Mouse (Mus musculus) heart, embryonic 11.5 days (tissue): ENCODE results near the gene Acss2. TPM values are rescaled to one million over a fixed set of nuclear protein-coding genes. Genes with fewer than 3 reads are reported as not detected.

Experiments
- ATAC-seq: fragments of 200-750 bp; cut with Nextera tagmentation; replicated peaks from 2 replicates; pipeline ENCODE4 v1.8.0; 2017; ENCODE audit warnings: moderate library complexity; ENCODE audit not compliant: insufficient number of reproducible peaks, low FRiP score, low TSS enrichment
- H3K27ac ChIP-seq: fragments of 300-500 bp; sonication (generic); 2 replicates; pipeline ENCODE4 v1.5.1; 2014; ENCODE audit warnings: mild to moderate bottlenecking, low read depth, low read length
- H3K27me3 ChIP-seq: fragments of 300-500 bp; sonication (generic); 2 replicates; pipeline ENCODE4 v1.6.1; 2014; ENCODE audit warnings: mild to moderate bottlenecking, low read length, mixed read lengths; ENCODE audit not compliant: control insufficient read depth, insufficient read depth
- H3K36me3 ChIP-seq: fragments of 300-500 bp; sonication (generic); 2 replicates; pipeline ENCODE4 v1.6.1; 2014; ENCODE audit warnings: mild to moderate bottlenecking, low read length, moderate library complexity, mixed read lengths; ENCODE audit not compliant: control insufficient read depth, insufficient read depth
- H3K4me1 ChIP-seq: fragments of 300-500 bp; sonication (generic); 2 replicates; pipeline ENCODE4 v1.6.1; 2014; ENCODE audit warnings: low read length; ENCODE audit not compliant: control insufficient read depth, insufficient read depth
- H3K4me2 ChIP-seq: fragments of 300-500 bp; sonication (generic); 2 replicates; pipeline ENCODE4 v1.6.1; 2014; ENCODE audit warnings: mild to moderate bottlenecking, moderate library complexity
- H3K4me3 ChIP-seq: fragments of 300-500 bp; sonication (generic); 2 replicates; pipeline ENCODE4 v1.5.1; 2014; ENCODE audit warnings: low read depth, low read length
- H3K9ac ChIP-seq: fragments of 300-500 bp; sonication (generic); 2 replicates; pipeline ENCODE4 v1.6.1; 2014; ENCODE audit warnings: mild to moderate bottlenecking, low read depth, low read length, moderate library complexity
- H3K9me3 ChIP-seq: fragments of 300-500 bp; sonication (generic); replicated peaks from 2 replicates; pipeline ENCODE4 v1.6.1; 2016; ENCODE audit warnings: low read length; ENCODE audit not compliant: control insufficient read depth
- WGBS: fragments of 180-500 bp; shearing (Covaris S2); extraction: QIAGEN DNeasy Blood & Tissue Kit; methylation state at CpG from one replicate; pipeline ENCODE4 v1.1.7; 2014; ENCODE audit not compliant: insufficient replicate concordance; 5-methylcytosine and 5-hydroxymethylcytosine counted together
- polyA plus RNA-seq: library from polyadenylated mRNA; unstranded; fragments of >200 nt; fragmentation: Nextera tagmentation; extraction: Ambion mirVana; gene quantifications from 2 replicates; pipeline ENCODE4 v1.2.1, GENCODE M21; 2014

Gene Acss2
- polyA plus RNA-seq, 1 experiment from 2014 or later = 11.5 TPM

DNA sequence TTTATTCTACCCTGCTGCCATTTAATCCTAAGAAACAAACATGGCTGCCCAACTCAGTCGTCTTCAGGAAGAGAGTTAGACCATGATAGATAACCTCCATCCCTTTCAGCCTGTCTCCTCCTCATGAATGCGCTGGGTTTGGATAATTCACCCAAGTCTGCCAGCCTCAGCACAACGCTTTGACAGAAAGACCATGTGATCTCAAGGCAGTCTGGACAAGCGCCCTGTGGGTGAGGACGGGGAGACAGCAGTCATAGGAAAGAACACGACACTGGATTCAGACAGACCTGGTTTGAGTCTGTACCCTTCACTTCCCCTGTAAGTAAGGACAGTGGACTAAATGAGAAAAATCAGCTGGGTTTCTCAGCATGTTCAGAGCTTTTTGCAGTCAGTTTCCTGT is 71.8 kb downstream of the Acss2 start:
- Histone ChIP-seq H3K27ac (no peak overlapping the region), H3K4me3 (no peak overlapping the region), H3K36me3 (no peaks in the 10 kb centered on the region), H3K9me3 (no peaks in the 10 kb centered on the region), H3K4me1 (peaks cover 10% of the 10 kb centered on the region), H3K27me3 (no peaks in the 10 kb centered on the region), H3K4me2 (no peak overlapping the region), H3K9ac (no peak overlapping the region)
- 76% methylated on average over 6 of the region's 6 CpGs for WGBS
- no peak for ATAC-seq

DNA sequence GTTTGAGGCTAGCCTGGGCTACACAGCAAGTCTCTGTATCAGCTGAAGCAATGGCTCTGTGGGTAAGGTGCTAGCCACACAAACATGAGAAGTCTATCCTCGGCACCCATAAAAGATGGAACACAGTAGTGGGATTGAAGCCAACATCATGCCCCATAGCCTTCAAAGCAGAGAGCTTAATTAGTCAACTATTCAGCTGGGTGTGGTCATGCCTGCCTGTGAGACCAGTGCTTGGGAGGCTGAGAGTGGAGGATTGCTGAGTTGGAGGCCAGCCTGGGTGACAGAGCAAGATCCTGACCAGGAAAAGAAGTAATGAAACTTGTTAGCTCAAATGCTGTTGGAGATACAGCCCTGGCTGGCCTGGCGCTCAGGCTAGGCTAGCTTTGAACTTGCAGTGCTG is 73.1 kb downstream of the Acss2 start:
- Histone ChIP-seq H3K9me3 (no peaks in the 10 kb centered on the region), H3K27ac (no peak overlapping the region), H3K9ac (no peak overlapping the region), H3K4me1 (peaks cover 10% of the 10 kb centered on the region), H3K27me3 (no peaks in the 10 kb centered on the region), H3K36me3 (no peaks in the 10 kb centered on the region), H3K4me2 (peak overlapping the region; percentile 71; the same call in 1 of the 2 replicates), H3K4me3 (no peak overlapping the region)
- ATAC-seq = no peak
- 95% methylated on average over 2 of the region's 2 CpGs for WGBS

DNA sequence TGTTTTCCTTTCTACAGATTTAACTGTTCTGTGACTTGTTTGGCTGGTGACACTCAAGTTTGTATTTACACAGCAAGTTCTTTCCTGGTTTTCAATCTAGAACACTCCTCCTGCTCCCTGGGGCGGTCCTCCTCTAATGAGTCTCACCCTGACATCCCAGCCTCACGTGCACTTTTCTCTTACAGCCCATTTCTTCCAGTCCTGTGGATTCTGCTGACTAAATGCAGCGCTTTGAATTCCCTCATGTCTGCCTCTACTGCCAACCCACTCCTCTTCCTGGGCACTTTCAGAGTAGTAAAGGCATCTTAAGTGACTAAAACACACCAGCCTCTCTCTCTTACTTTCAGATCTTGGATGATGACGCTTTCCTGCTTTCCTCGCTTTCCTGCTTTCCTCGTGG is 73.9 kb downstream of the Acss2 start:
- H3K36me3 ChIP-seq = no peaks in the 10 kb centered on the region

DNA sequence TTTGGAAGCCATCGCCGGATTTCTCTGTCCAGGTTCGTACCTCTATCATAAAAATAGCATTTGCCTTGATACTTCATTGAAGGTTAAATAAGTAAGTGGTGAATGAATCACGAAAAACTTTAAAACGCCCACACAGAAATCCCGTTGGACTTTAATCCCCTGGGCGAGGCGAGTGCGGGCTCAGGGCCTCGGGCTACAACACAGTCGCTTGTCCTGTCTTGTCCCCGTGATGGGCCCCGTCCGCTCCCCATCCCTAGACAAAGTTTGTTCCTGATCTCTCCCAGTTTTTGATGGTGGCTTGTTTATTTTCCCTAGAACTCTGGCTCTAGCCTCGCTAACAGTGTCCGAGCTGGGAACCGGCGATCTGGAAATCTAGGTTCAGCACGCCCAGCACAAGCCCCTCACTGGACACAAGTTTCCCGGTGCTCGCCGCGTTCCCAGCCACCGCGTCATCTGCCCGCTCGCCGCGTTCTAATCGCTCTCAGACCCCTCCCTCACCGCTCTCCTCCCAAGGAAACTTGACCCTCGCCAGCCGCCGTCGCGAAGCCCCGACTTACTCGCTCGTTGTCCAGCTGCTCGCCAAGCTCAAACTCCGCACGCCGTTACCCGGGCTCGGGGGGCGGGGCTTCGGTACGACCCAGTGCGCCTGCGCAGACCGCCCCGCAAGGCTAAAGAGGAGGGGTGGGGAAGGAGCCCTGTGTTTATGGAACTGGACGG is 74.5 kb downstream of the Acss2 start, which contains the start of gene Gss:
Gss (minus strand) TSS at position 674 of the 717 bp plus-strand sequence.
- Histone ChIP-seq H3K27ac (peak within 1 kb of the TSS; percentile 84), H3K4me3 (peak within 1 kb of the TSS; percentile 63), H3K4me2 (peak within 1 kb of the TSS; percentile 71), H3K9me3 (no peaks in the 10 kb centered on the region), H3K36me3 (no peaks in the 10 kb centered on the region), H3K9ac (peak within 1 kb of the TSS; percentile 79), H3K4me1 (peaks cover 10% of the 10 kb centered on the region), H3K27me3 (no peaks in the 10 kb centered on the region)
- under 1% methylated on average over 53 of the region's 53 CpGs for WGBS
- ATAC-seq = peak; percentile 87

More for the DNA sequence above, 73.9 kb downstream of the Acss2 start:
- WGBS = 7% methylated on average over 6 of the region's 6 CpGs
- peak overlapping the region; percentile 63 for H3K4me3 ChIP-seq
- peak overlapping the region; percentile 71 for H3K4me2 ChIP-seq
- H3K4me1 ChIP-seq = peaks cover 10% of the 10 kb centered on the region
- H3K27ac ChIP-seq = peak overlapping the region; percentile 84
- ATAC-seq = no peak
- peak overlapping the region; percentile 79 for H3K9ac ChIP-seq
- no peaks in the 10 kb centered on the region for H3K9me3 ChIP-seq
- H3K27me3 ChIP-seq = no peaks in the 10 kb centered on the region

DNA sequence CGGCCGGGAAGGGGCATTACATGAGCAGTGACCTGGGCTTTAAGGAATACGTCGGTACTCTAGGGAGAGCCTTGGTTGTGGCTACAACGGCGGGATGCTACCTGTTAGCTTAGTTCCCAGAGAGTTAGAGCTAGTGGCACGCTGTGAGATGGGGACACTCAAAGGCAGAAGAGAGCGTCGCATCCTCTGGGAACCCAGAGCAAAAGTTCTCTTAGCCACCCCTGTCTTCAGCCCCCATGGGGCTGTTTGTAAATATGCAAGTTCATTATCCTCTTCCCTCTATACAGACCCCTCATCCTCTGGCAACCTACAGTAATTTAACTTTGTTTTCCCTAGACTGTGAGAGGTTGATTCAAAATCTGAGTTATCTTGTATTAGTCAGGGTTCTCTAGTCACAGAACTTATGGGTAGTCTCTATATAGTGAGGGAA is 75.1 kb downstream of the Acss2 start:
- H3K4me1 ChIP-seq = peaks cover 10% of the 10 kb centered on the region
- peak overlapping the region; percentile 74 for H3K9ac ChIP-seq
- no peaks in the 10 kb centered on the region for H3K36me3 ChIP-seq
- H3K27ac ChIP-seq = peak overlapping the region; percentile 25; the same call in 1 of the 2 replicates
- peak overlapping the region; percentile 71 for H3K4me2 ChIP-seq
- no peaks in the 10 kb centered on the region for H3K9me3 ChIP-seq
- ATAC-seq = no peak
- H3K27me3 ChIP-seq = no peaks in the 10 kb centered on the region
- WGBS = 0% methylated on average over 9 of the region's 9 CpGs
- H3K4me3 ChIP-seq = peak overlapping the region; percentile 63

DNA sequence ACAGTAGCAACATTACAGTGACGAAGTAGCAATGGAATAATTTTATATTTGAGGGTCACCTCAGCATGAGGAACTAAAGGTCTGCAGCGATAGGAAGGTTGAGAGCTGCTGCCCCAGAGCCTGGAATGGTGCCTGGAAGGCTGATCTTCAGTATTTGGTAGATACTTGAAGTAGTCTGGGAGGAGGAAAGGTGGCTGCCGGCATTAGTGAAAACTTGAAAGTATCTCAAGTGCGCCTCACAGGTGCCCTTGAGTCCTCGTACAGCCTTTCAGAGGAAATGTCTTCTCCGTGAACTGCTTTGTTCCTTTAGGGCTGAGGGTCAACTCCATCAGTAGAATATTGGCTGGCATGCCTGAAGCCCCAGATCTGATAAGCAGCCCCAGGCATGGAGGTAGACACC is 77.8 kb downstream of the Acss2 start:
- H3K9me3 ChIP-seq = no peaks in the 10 kb centered on the region
- 75% methylated on average over 6 of the region's 6 CpGs for WGBS

DNA sequence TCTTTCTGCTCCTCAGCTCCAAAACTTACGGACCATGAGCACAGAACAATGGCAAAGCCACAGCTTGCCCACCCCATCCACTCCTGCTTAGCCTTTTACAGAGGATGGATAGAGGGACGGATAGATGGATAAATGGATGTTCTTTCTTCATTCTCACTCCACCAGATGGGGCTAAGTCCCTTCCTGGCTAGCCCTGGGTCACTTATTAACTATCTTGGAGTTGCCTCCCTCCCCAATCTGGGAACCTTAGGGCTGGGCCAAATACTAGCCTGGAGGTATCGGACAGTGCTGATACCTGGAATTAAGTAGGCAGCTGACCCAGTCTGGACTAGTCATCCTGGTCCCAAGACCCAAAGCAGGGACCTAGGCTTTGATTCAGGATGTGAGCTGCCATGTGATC is 86.0 kb downstream of the Acss2 start:
- Histone ChIP-seq H3K9me3 (no peaks in the 10 kb centered on the region), H3K9ac (peak overlapping the region; percentile 58; the same call in 1 of the 2 replicates), H3K27ac (peak overlapping the region; percentile 94), H3K4me3 (no peak overlapping the region), H3K4me1 (peaks cover 28% of the 10 kb centered on the region), H3K36me3 (no peaks in the 10 kb centered on the region), H3K27me3 (no peaks in the 10 kb centered on the region), H3K4me2 (no peak overlapping the region)
- ATAC-seq = no peak
- WGBS = 61% methylated on average over 3 of the region's 3 CpGs

More for the DNA sequence above, 77.8 kb downstream of the Acss2 start:
- no peak overlapping the region for H3K4me2 ChIP-seq
- ATAC-seq = no peak
- H3K27ac ChIP-seq = no peak overlapping the region
- no peaks in the 10 kb centered on the region for H3K36me3 ChIP-seq
- peaks cover 10% of the 10 kb centered on the region for H3K4me1 ChIP-seq
- H3K9ac ChIP-seq = no peak overlapping the region
- H3K4me3 ChIP-seq = no peak overlapping the region
- no peaks in the 10 kb centered on the region for H3K27me3 ChIP-seq

DNA sequence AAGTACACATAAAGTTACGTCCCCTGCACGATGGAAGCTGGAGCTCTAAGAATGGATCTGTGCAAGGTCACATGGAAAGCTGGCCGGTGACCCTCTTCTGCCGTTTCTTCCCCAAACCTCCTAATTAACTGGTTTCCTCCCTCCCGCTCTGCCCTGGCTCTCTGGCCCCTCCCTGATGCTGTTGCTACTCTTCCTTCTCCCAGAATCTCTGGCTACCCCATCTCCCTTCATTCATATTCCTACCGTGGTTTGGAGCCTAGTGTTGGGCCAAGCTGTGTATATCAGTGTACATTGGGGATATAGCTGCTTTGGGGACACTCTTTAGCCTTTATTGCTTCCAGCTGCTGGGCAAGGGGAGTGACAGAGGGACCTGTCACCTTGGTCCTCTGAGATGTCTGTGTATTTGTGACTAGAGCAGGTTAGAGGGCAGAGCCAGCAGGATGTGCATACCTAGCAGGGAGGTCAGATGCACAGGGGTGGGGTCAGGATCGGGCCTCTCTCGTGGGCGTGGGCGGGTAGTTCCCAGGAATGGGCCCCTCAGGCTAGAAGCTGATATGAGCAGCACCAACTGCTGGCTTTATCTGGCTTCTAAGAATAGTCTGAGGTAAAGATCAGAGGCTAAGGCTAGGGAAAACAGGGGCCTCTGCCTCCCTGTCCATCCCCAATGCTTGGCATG is 87.0 kb downstream of the Acss2 start:
- Histone ChIP-seq H3K27me3 (no peaks in the 10 kb centered on the region), H3K9ac (peak overlapping the region; percentile 58; the same call in 1 of the 2 replicates), H3K4me3 (no peak overlapping the region; the same call in 1 of the 2 replicates), H3K4me2 (peak overlapping the region; percentile 57), H3K4me1 (peaks cover 28% of the 10 kb centered on the region), H3K27ac (peak overlapping the region; percentile 94), H3K9me3 (no peaks in the 10 kb centered on the region), H3K36me3 (no peaks in the 10 kb centered on the region)
- peak; percentile 88 for ATAC-seq
- 29% methylated on average over 10 of the region's 10 CpGs for WGBS
